Mouse (Mus musculus) bone marrow, adult 2 months (tissue): ENCODE measurements at regions not wholly inside any gene's neighbourhood (a gene's known extent, or its start where the extent isn't known, plus 50 kb on each side); places are given as distances from the start of the nearest gene placed in this dataset.

ENCODE experiments used
- CTCF ChIP-seq: fragments of 200-500 bp; IDR thresholded peaks from 2 replicates; pipeline ENCODE4 v1.5.1; 2011; ENCODE audit warnings: low read length, control low read depth; ENCODE audit not compliant: control insufficient read depth, insufficient read depth
- POLR2A ChIP-seq: fragments of 200-500 bp; IDR thresholded peaks from 2 replicates; pipeline ENCODE4 v1.6.1; 2011; ENCODE audit warnings: low read depth, mild to moderate bottlenecking, control low read depth, low read length, borderline replicate concordance; ENCODE audit not compliant: control insufficient read depth

DNA sequence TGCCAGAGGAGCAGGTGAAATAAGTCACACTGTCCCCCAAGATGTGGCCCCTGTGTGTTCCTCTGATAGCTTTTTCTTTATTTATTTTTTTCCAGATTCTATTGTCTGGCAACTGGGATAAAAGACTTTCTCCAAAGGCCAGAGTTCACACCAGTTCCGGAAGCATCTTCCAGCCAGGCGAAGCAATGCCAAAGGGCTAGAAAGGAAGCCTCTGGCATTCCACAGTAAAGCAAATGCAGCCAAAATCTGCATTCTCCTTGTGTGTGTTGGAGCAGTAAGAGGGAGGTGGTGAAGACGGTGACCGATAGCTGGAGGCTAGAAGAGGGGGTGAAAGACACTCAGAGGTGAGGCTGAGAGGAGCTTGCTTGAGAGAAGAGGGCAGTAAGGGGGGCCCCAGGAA, 185.0 kb upstream of the Zfp637 start:
- TF ChIP-seq CTCF (no peak), POLR2A (no peak)
